Mouse (Mus musculus) MEL (cell line): ENCODE results near the gene Glod5. TPM values are rescaled to one million over a fixed set of nuclear protein-coding genes. Genes with fewer than 3 reads are reported as not detected.
A peak's percentile ranks its signal among the peaks of the same experiment; 100 is the strongest.

ENCODE experiments used
- DNase-seq: peaks from one replicate; pipeline ENCODE4 v3.0.0; 2011; ENCODE audit warnings: low read depth, low spot score
- H3K27ac ChIP-seq: 2 replicates; pipeline ENCODE4 v1.5.1; 2012; ENCODE audit warnings: low read depth, mild to moderate bottlenecking, control low read depth, low read length, moderate library complexity; ENCODE audit not compliant: control insufficient read depth
- H3K27me3 ChIP-seq, 2 experiments: fragments of 150-350 bp in 1 of 2; sonication (generic) in 1 of 2; 2 replicates each; pipeline ENCODE4 v1.6.1; 2012; ENCODE audit warnings: low read length in 2 of 2, mild to moderate bottlenecking in 2 of 2, improper control_type of control experiment in 1 of 2, moderate library complexity in 1 of 2; ENCODE audit not compliant: insufficient read depth in 2 of 2, control insufficient read depth in 1 of 2
- H3K36me3 ChIP-seq, 2 experiments: 2 replicates each; pipeline ENCODE4 v1.6.1; 2012 to 2014; ENCODE audit warnings: low read length in 2 of 2, improper control_type of control experiment in 1 of 2, inconsistent platforms in 1 of 2, mild to moderate bottlenecking in 1 of 2; ENCODE audit not compliant: insufficient read depth in 2 of 2, control insufficient read depth in 1 of 2
- H3K4me1 ChIP-seq, 2 experiments: fragments of 150-350 bp in 1 of 2; sonication (generic) in 1 of 2; 2 replicates each; pipeline ENCODE4 v1.6.1; 2012; ENCODE audit warnings: low read length in 2 of 2, improper control_type of control experiment in 1 of 2, mild to moderate bottlenecking in 1 of 2; ENCODE audit not compliant: insufficient read depth in 2 of 2, control insufficient read depth in 1 of 2
- H3K4me3 ChIP-seq, 2 experiments: fragments of 150-350 bp in 1 of 2; sonication (generic) in 1 of 2; 2 replicates each; pipeline ENCODE4 v1.5.1; 2012; ENCODE audit warnings: low read depth in 2 of 2, low read length in 2 of 2, mild to moderate bottlenecking in 2 of 2, moderate library complexity in 2 of 2, control low read depth in 1 of 2, improper control_type of control experiment in 1 of 2; ENCODE audit not compliant: control insufficient read depth in 1 of 2, insufficient read depth in 1 of 2
- H3K79me2 ChIP-seq: 2 replicates; pipeline ENCODE4 v1.6.1; 2012; ENCODE audit warnings: mild to moderate bottlenecking, low read length, moderate library complexity; ENCODE audit not compliant: control insufficient read depth, poor library complexity, insufficient read depth
- H3K9ac ChIP-seq: 2 replicates; pipeline ENCODE4 v1.6.1; 2012; ENCODE audit warnings: low read depth, mild to moderate bottlenecking, control low read depth, low read length, moderate library complexity; ENCODE audit not compliant: control insufficient read depth, poor library complexity, severe bottlenecking
- H3K9me3 ChIP-seq: fragments of 150-350 bp; sonication (generic); replicated peaks from 2 replicates; pipeline ENCODE4 v1.6.1; 2012; ENCODE audit warnings: mild to moderate bottlenecking, low read length, improper control_type of control experiment, moderate library complexity; ENCODE audit not compliant: insufficient read depth
- EP300 ChIP-seq, 2 experiments: IDR thresholded peaks; 2 replicates each; pipeline ENCODE4 v1.6.1; 2011; ENCODE audit warnings: improper control_type of control experiment in 2 of 2, low read length in 2 of 2, low read depth in 1 of 2, mild to moderate bottlenecking in 1 of 2
- ETS1 ChIP-seq: IDR thresholded peaks from 2 replicates; pipeline ENCODE4 v1.6.1; 2012; ENCODE audit warnings: low read depth, mild to moderate bottlenecking, inconsistent platforms, low read length, improper control_type of control experiment, moderate library complexity
- GATA1 ChIP-seq: IDR thresholded peaks from 2 replicates; pipeline ENCODE4 v1.6.1; 2011; ENCODE audit warnings: low read depth, low read length, improper control_type of control experiment
- MAFK ChIP-seq: IDR thresholded peaks from 2 replicates; pipeline ENCODE4 v1.6.1; 2011; ENCODE audit warnings: low read depth, mild to moderate bottlenecking, low read length, improper control_type of control experiment, borderline replicate concordance
- MAX ChIP-seq: IDR thresholded peaks from 2 replicates; pipeline ENCODE4 v1.6.1; 2011; ENCODE audit warnings: low read length, improper control_type of control experiment
- MAZ ChIP-seq: IDR thresholded peaks from 2 replicates; pipeline ENCODE4 v1.6.1; 2012; ENCODE audit warnings: low read depth, mild to moderate bottlenecking, inconsistent platforms, low read length, improper control_type of control experiment
- MXI1 ChIP-seq: IDR thresholded peaks from 2 replicates; pipeline ENCODE4 v1.6.1; 2011; ENCODE audit warnings: mild to moderate bottlenecking, low read depth, low read length, improper control_type of control experiment
- MYC ChIP-seq: IDR thresholded peaks from 2 replicates; pipeline ENCODE4 v1.6.1; 2011; ENCODE audit warnings: low read depth, mild to moderate bottlenecking, low read length, improper control_type of control experiment, moderate library complexity
- POLR2A ChIP-seq, 2 experiments: IDR thresholded peaks; 2 replicates each; pipeline ENCODE4 v1.6.1; 2011 to 2012; ENCODE audit warnings: low read length in 2 of 2, mild to moderate bottlenecking in 2 of 2, control low read depth in 1 of 2, improper control_type of control experiment in 1 of 2, low read depth in 1 of 2, moderate library complexity in 1 of 2; ENCODE audit not compliant: control insufficient read depth in 1 of 2, insufficient read depth in 1 of 2, poor library complexity in 1 of 2
- POLR2AphosphoS2 ChIP-seq: IDR thresholded peaks from 2 replicates; pipeline ENCODE4 v1.6.1; 2011; ENCODE audit warnings: low read length, improper control_type of control experiment
- POLR2AphosphoS5 ChIP-seq: IDR thresholded peaks from 2 replicates; pipeline ENCODE4 v1.6.1; 2012; ENCODE audit warnings: low read depth, borderline replicate concordance, mild to moderate bottlenecking, inconsistent platforms, low read length, moderate library complexity, mixed read lengths
- RCOR1 ChIP-seq: IDR thresholded peaks from 2 replicates; pipeline ENCODE4 v1.6.1; 2012; ENCODE audit warnings: low read depth, mild to moderate bottlenecking, inconsistent platforms, low read length, improper control_type of control experiment
- SIN3A ChIP-seq: IDR thresholded peaks from 2 replicates; pipeline ENCODE4 v1.6.1; 2012; ENCODE audit warnings: low read length, improper control_type of control experiment, inconsistent platforms
- TAL1 ChIP-seq: IDR thresholded peaks from 2 replicates; pipeline ENCODE4 v1.6.1; 2012; ENCODE audit warnings: mild to moderate bottlenecking, inconsistent platforms, low read length, moderate library complexity, mixed read lengths
- TCF12 ChIP-seq: IDR thresholded peaks from 2 replicates; pipeline ENCODE4 v1.6.1; 2014; ENCODE audit warnings: low read depth, mild to moderate bottlenecking, inconsistent platforms, low read length, improper control_type of control experiment, moderate library complexity
- USF1 ChIP-seq: IDR thresholded peaks from 2 replicates; pipeline ENCODE4 v1.6.1; 2014; ENCODE audit warnings: low read depth, mild to moderate bottlenecking, inconsistent platforms, low read length, improper control_type of control experiment, moderate library complexity
- USF2 ChIP-seq, 2 experiments: IDR thresholded peaks; 2 replicates each; pipeline ENCODE4 v1.6.1; 2011 to 2012; ENCODE audit warnings: improper control_type of control experiment in 2 of 2, low read length in 2 of 2, borderline replicate concordance in 1 of 2, inconsistent platforms in 1 of 2, low read depth in 1 of 2, mild to moderate bottlenecking in 1 of 2; ENCODE audit not compliant: insufficient read depth in 1 of 2
- ZMIZ1 ChIP-seq: IDR thresholded peaks from 2 replicates; pipeline ENCODE4 v1.6.1; 2012; ENCODE audit warnings: low read depth, mild to moderate bottlenecking, inconsistent platforms, low read length, improper control_type of control experiment, moderate library complexity
- polyA plus RNA-seq, 2 experiments: library from polyadenylated mRNA; stranded (reverse) in 1 of 2; unstranded in 1 of 2; fragments of >175 nt in 1 of 2; fragments of >200 nt in 1 of 2; gene quantifications; 2 replicates each; pipeline versions ENCODE4 v1.2.1 to v1.2.4; 2012; ENCODE audit warnings: low replicate concordance in 2 of 2, low read depth in 1 of 2; ENCODE audit not compliant: insufficient read length in 2 of 2, insufficient read depth in 1 of 2, missing spikeins in 1 of 2
- total RNA-seq: library from RNA; depleted of rRNA; stranded (reverse); fragments of 300-350 nt; gene quantifications from 2 replicates; pipeline ENCODE4 v1.2.3, GENCODE M21; 2012

Glod5 gene
- total and polyA plus RNA-seq, 3 experiments, result 0.11 TPM; not detected in 2

DNA sequence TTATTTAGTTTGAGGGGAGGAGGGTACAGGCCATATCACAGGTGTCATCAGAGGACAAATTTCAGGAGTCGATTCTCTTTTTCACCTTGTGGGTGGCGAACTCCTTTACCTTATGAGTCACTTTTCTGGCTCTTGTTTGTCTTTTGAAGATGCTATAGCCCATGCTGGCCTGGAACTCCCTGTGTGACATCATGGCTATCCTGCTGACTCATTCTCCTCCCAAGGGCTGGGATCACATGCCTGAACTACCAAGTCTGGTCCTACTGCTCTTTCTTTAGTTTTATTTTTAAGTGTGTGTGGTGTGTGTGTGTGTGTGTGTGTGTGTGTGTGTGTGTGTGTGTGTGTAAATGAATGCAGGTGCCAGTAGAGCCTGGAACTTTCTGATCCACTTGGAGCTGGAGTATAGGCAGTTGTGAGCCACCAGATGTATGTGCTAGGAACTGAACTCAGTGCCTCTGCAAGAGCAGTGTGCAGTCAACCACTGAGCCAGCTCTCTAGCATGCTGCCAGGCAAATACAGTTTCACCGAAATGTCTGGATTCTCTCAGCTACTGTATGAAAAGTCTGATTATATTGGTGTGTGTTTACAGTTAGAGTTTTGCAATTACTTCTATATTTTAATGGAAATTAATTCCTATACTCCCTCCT is 17.6 kb downstream of the Glod5 start:
- Histone ChIP-seq H3K27ac (no peak overlapping the region), H3K36me3 (peaks cover 0 to 2% of the 10 kb centered on the region in 2 experiments; a peak in 3 of 4 replicates), H3K9ac (no peak overlapping the region), H3K4me1 (0 out of 4 replicates have a peak, but pooled peaks cover 0 to 4% of the 10 kb centered on the region in 2 experiments)
- DNase-seq, result no peak
- TF ChIP-seq USF1, result 0 out of 2 replicates have a peak, but pooled peaks have one; percentile 7
- TF ChIP-seq POLR2AphosphoS5, result no peak
- TF ChIP-seq, all 39 proteins: peak for 1
- Histone ChIP-seq H3K27me3 (no peaks in the 10 kb centered on the region), H3K79me2 (no peaks in the 10 kb centered on the region), H3K4me3 (no peak overlapping the region), H3K9me3 (no peaks in the 10 kb centered on the region)

DNA sequence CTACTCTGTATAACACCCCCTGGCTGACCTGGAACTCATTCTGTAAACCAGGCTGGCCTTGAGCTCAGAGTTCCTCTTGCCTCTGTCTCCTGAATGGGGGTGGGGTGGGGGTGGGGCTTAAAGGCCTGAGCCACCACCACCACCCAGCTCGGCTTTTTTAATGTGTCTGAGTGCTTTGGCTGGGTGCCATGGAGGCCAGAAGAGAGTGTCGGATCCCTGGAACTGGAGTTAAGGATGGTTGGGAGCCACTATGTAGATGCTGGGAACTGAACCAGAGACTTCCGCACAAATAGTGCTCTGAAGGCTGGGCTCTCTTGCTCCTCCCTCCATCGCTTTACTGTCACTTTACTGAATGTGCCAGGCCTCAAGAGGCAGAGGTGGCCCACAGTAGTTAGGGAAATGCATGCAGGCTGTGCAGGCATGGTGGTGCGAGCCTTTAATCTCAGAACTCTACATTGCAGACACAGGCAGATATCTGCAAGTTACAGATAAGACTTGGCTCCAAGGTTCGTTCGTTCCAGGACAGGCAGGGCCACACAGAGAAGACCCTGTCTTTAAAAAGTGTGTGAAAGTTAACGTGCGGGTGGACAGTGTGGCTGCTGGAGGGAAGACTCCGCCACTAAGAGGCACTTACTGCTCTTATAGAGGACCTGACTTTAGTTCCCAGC is 25.1 kb downstream of the Glod5 start:
- Histone ChIP-seq H3K9me3 (no peaks in the 10 kb centered on the region), H3K27me3 (no peaks in the 10 kb centered on the region), H3K27ac (peak overlapping the region; percentile 83), H3K9ac (peak overlapping the region; percentile 62; the same call in 1 of the 2 replicates), H3K79me2 (no peaks in the 10 kb centered on the region; the same call in 1 of the 2 replicates), H3K36me3 (peaks cover 0 to 14% of the 10 kb centered on the region in 2 experiments; a peak in 3 of 4 replicates), H3K4me1 (peaks cover 8 to 24% of the 10 kb centered on the region in 2 experiments), H3K4me3 (peak overlapping the region; percentile 36 to 38)
- TF ChIP-seq MYC (0 out of 2 replicates have a peak, but pooled peaks have one; percentile 16), MAX (peak; percentile 53; the same call in 1 of the 2 replicates), ZMIZ1 (0 out of 2 replicates have a peak, but pooled peaks have one; percentile 48), MAFK (no peak), TCF12 (peak; percentile 95), RCOR1 (peak; percentile 33; the same call in 1 of the 2 replicates), POLR2AphosphoS2 (no peak), EP300 (IDR thresholded peaks at IDR 0.05; ENCODE audit: low read depth in 1 of 2, low read length in 2 of 2) (peak; percentile 80 to 87), POLR2A (IDR thresholded peaks at IDR 0.05; ENCODE audit: control insufficient read depth in 1 of 2, insufficient read depth in 1 of 2, low read depth in 1 of 2, low read length in 2 of 2, poor library complexity in 1 of 2) (peak in 1 of 2 experiments; percentile 35; a peak in 2 of 4 replicates), MXI1 (peak; percentile 77), POLR2AphosphoS5 (no peak), SIN3A (no peak; the same call in 1 of the 2 replicates), USF2 (IDR thresholded peaks at IDR 0.05; ENCODE audit: borderline replicate concordance in 1 of 2, insufficient read depth in 1 of 2, low read depth in 1 of 2, low read length in 2 of 2) (no peak), GATA1 (peak; percentile 88), TAL1 (peak; percentile 99), ETS1 (peak; percentile 81), MAZ (no peak)
- DNase-seq, result peak; percentile 91
